Mouse (Mus musculus): ENCODE measurements around the gene Tmem220. TPM values are rescaled to one million over a fixed set of nuclear protein-coding genes. Genes with fewer than 3 reads are reported as not detected.

Tmem220 gene
- polyA plus RNA-seq, 1 experiment from 2014 or later: 0.43 TPM

- no peak overlapping the region for H3K4me3 ChIP-seq
- peaks cover 23% of the 10 kb centered on the region for H3K4me1 ChIP-seq
- 83% methylated on average over 14 of the region's 14 CpGs for WGBS
- H3K36me3 ChIP-seq: no peaks in the 10 kb centered on the region
- no peak overlapping the region for H3K9ac ChIP-seq
- no peaks in the 10 kb centered on the region for H3K27me3 ChIP-seq
- no peak for ATAC-seq (ENCODE audit: low FRiP score)
- H3K9me3 ChIP-seq (replicated peaks): no peaks in the 10 kb centered on the region
- no peak overlapping the region for H3K4me2 ChIP-seq (replicated peaks)
- H3K27ac ChIP-seq: no peak overlapping the region
Observed at GRCm38 (mm10) chr11:66998467-66999403, 26.2 kb upstream of the Tmem220 start.

GRCm38 (mm10) chr11:67000671-67001070 is 24.3 kb upstream of the Tmem220 start:
- H3K4me1 ChIP-seq: peaks cover 23% of the 10 kb centered on the region
- no peak overlapping the region for H3K9ac ChIP-seq
- no peak for ATAC-seq (ENCODE audit: low FRiP score)
- no peak overlapping the region for H3K4me3 ChIP-seq
- no peaks in the 10 kb centered on the region for H3K36me3 ChIP-seq
- no peak overlapping the region for H3K4me2 ChIP-seq (replicated peaks)
- no peaks in the 10 kb centered on the region for H3K27me3 ChIP-seq
- H3K27ac ChIP-seq: no peak overlapping the region
- H3K9me3 ChIP-seq (replicated peaks): no peaks in the 10 kb centered on the region
- 70% methylated on average over 4 of the region's 4 CpGs for WGBS

- H3K4me3 ChIP-seq: no peak overlapping the region
- H3K27ac ChIP-seq: peak overlapping the region; percentile 44; the same call in 1 of the 2 replicates
- no peaks in the 10 kb centered on the region for H3K27me3 ChIP-seq
- WGBS: 18% methylated on average over 1 of the region's 1 CpGs
- no peaks in the 10 kb centered on the region for H3K9me3 ChIP-seq (replicated peaks)
- H3K4me2 ChIP-seq (replicated peaks): no peak overlapping the region
- ATAC-seq (ENCODE audit: low FRiP score): peak; percentile 66
- peaks cover 23% of the 10 kb centered on the region for H3K4me1 ChIP-seq
- H3K36me3 ChIP-seq: no peaks in the 10 kb centered on the region
- no peak overlapping the region for H3K9ac ChIP-seq
Observed at GRCm38 (mm10) chr11:67001717-67002116, 23.2 kb upstream of the Tmem220 start.

GRCm38 (mm10) chr11:67002911-67003310 is 22.0 kb upstream of the Tmem220 start:
- Histone ChIP-seq H3K36me3 (no peaks in the 10 kb centered on the region), H3K27ac (no peak overlapping the region), H3K4me2 (replicated peaks) (no peak overlapping the region), H3K4me1 (peaks cover 23% of the 10 kb centered on the region), H3K9me3 (replicated peaks) (no peaks in the 10 kb centered on the region), H3K4me3 (no peak overlapping the region), H3K27me3 (no peaks in the 10 kb centered on the region), H3K9ac (no peak overlapping the region)
- no peak for ATAC-seq (ENCODE audit: low FRiP score)
- WGBS: 50% methylated on average over 2 of the region's 2 CpGs

- H3K9ac ChIP-seq: no peak overlapping the region
- H3K9me3 ChIP-seq (replicated peaks): no peaks in the 10 kb centered on the region
- peak; percentile 54; the same call in 1 of the 2 replicates for ATAC-seq (ENCODE audit: low FRiP score)
- H3K4me2 ChIP-seq (replicated peaks): no peak overlapping the region
- no peak overlapping the region for H3K4me3 ChIP-seq
- H3K27me3 ChIP-seq: no peaks in the 10 kb centered on the region
- no peaks in the 10 kb centered on the region for H3K36me3 ChIP-seq
- H3K4me1 ChIP-seq: peaks cover 19% of the 10 kb centered on the region
- 73% methylated on average over 8 of the region's 8 CpGs for WGBS
- H3K27ac ChIP-seq: peak overlapping the region; percentile 53
Observed at GRCm38 (mm10) chr11:67007961-67008360, 17.0 kb upstream of the Tmem220 start.

- Histone ChIP-seq H3K27ac (peak overlapping the region; percentile 53), H3K9ac (no peak overlapping the region), H3K4me2 (replicated peaks) (no peak overlapping the region), H3K9me3 (replicated peaks) (no peaks in the 10 kb centered on the region), H3K36me3 (no peaks in the 10 kb centered on the region), H3K27me3 (no peaks in the 10 kb centered on the region), H3K4me3 (no peak overlapping the region), H3K4me1 (peaks cover 19% of the 10 kb centered on the region)
- WGBS: 91% methylated on average over 4 of the region's 4 CpGs
- ATAC-seq (ENCODE audit: low FRiP score): peak; percentile 23; the same call in 1 of the 2 replicates
Observed at GRCm38 (mm10) chr11:67008528-67008927, 16.4 kb upstream of the Tmem220 start.

GRCm38 (mm10) chr11:67010430-67010829 is 14.5 kb upstream of the Tmem220 start:
- Histone ChIP-seq H3K4me2 (replicated peaks) (no peak overlapping the region), H3K4me1 (peaks cover 19% of the 10 kb centered on the region), H3K27ac (no peak overlapping the region), H3K27me3 (no peaks in the 10 kb centered on the region), H3K4me3 (no peak overlapping the region), H3K36me3 (no peaks in the 10 kb centered on the region), H3K9me3 (replicated peaks) (no peaks in the 10 kb centered on the region), H3K9ac (no peak overlapping the region)
- ATAC-seq (ENCODE audit: low FRiP score): no peak
- 11% methylated on average over 8 of the region's 8 CpGs for WGBS

- H3K4me2 ChIP-seq (replicated peaks): no peak overlapping the region
- H3K27me3 ChIP-seq: no peaks in the 10 kb centered on the region
- no peak for ATAC-seq (ENCODE audit: low FRiP score)
- H3K9me3 ChIP-seq (replicated peaks): no peaks in the 10 kb centered on the region
- H3K27ac ChIP-seq: no peak overlapping the region
- no peak overlapping the region for H3K9ac ChIP-seq
- H3K4me1 ChIP-seq: peaks cover 19% of the 10 kb centered on the region
- no peak overlapping the region for H3K4me3 ChIP-seq
- no peaks in the 10 kb centered on the region for H3K36me3 ChIP-seq
- 15% methylated on average over 4 of the region's 4 CpGs for WGBS
Observed at GRCm38 (mm10) chr11:67011635-67012034, 13.3 kb upstream of the Tmem220 start.

- ATAC-seq (ENCODE audit: low FRiP score): peak; percentile 65
- Histone ChIP-seq H3K9me3 (replicated peaks) (no peaks in the 10 kb centered on the region), H3K4me1 (peaks cover 14% of the 10 kb centered on the region), H3K4me2 (replicated peaks) (peak overlapping the region; percentile 19), H3K27me3 (peaks cover 12% of the 10 kb centered on the region), H3K9ac (no peak overlapping the region), H3K36me3 (no peaks in the 10 kb centered on the region), H3K4me3 (no peak overlapping the region), H3K27ac (no peak overlapping the region)
- WGBS: 2% methylated on average over 12 of the region's 12 CpGs
Observed at GRCm38 (mm10) chr11:67017801-67018591, 7.0 kb upstream of the Tmem220 start.

GRCm38 (mm10) chr11:67019711-67020475 is 5.1 kb upstream of the Tmem220 start:
- no peak overlapping the region for H3K4me2 ChIP-seq (replicated peaks)
- H3K36me3 ChIP-seq: no peaks in the 10 kb centered on the region
- no peak overlapping the region for H3K4me3 ChIP-seq
- no peak overlapping the region for H3K27ac ChIP-seq
- peaks cover 14% of the 10 kb centered on the region for H3K4me1 ChIP-seq
- peaks cover 12% of the 10 kb centered on the region for H3K27me3 ChIP-seq
- ATAC-seq (ENCODE audit: low FRiP score): no peak
- 72% methylated on average over 7 of the region's 7 CpGs for WGBS
- H3K9ac ChIP-seq: no peak overlapping the region
- H3K9me3 ChIP-seq (replicated peaks): no peaks in the 10 kb centered on the region

GRCm38 (mm10) chr11:67020948-67021347 is 4.0 kb upstream of the Tmem220 start:
- ATAC-seq (ENCODE audit: low FRiP score): no peak
- Histone ChIP-seq H3K4me3 (no peak overlapping the region), H3K36me3 (no peaks in the 10 kb centered on the region), H3K27ac (no peak overlapping the region), H3K9ac (no peak overlapping the region), H3K4me1 (peaks cover 20% of the 10 kb centered on the region), H3K9me3 (replicated peaks) (no peaks in the 10 kb centered on the region), H3K4me2 (replicated peaks) (peak overlapping the region; percentile 37), H3K27me3 (peaks cover 12% of the 10 kb centered on the region)
- WGBS: 4% methylated on average over 12 of the region's 12 CpGs

All from hindbrain, embryonic 12.5 days (tissue).